In the genomic region with DNA sequence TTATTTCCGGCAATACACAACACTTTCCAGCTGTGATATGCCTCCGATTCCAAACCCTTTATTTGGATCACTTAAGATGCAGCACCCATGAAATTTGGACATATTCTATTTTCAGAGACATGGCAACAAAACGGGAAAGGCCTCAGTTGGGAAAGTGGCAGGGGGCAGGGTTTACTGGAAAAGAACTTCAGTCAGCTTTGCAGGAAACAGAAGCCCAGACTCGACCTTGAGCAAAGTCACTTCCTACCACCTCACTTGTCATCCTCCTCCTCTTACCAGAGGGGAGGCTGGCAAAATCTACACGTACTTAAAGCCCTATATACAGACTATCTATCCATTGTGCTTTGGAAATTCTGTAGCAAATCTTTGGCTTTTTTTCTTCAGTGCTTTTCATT, we compare ENCODE assay signal across 20 mouse cellular contexts.
A peak's percentile ranks its signal among the peaks of the same experiment; 100 is the strongest.
DNase-seq lines count a peak whose midpoint lies in the region; ATAC-seq and TF ChIP-seq lines count a peak whose summit lies in the region.
"Had no signal": no experiment of that assay in that cellular context is flagged by ENCODE, and none has a peak within 500 bp of the region (broad histone marks: within the 10 kb centered on the region; RNA-seq: fewer than 3 reads in every experiment).

No protein-coding gene starts in this region.

- DNase-seq in forebrain, postnatal 0 days, result no peak
- DNase-seq in ES-CJ7 (ENCODE audit: low read depth, low spot score), result peak; percentile 57
- peak; percentile 16 for DNase-seq in brain, adult 2 months (ENCODE audit: low read depth, low spot score)
- DNase-seq in heart, postnatal 10 days, result no peak
- DNase-seq in left cerebral cortex, adult 18-20 months (ENCODE audit: low spot score in 2 of 2), result no peak
- DNase-seq: adrenal gland, postnatal 14 days; cerebellum, adult 2 months; cerebellum, postnatal 10 days; gastrocnemius, adult 2 months; gastrocnemius, postnatal 25 days; heart, postnatal 36 days had no signal

- no peak for TF ChIP-seq CTCF in forebrain, postnatal 0 days (IDR thresholded peaks at IDR 0.05; ENCODE audit: low read depth)

- H3K36me3 ChIP-seq in forebrain, embryonic 13.5 days (ENCODE audit: poor library complexity, severe bottlenecking), result no peaks in the 10 kb centered on the region
- H3K36me3 ChIP-seq in forebrain, postnatal 0 days (ENCODE audit: insufficient read depth), result no peaks in the 10 kb centered on the region
- H3K36me3 ChIP-seq in neural tube, embryonic 15.5 days, result no peaks in the 10 kb centered on the region
- H3K36me3 ChIP-seq: embryonic facial prominence, embryonic 10.5 days; G1E; heart, embryonic 12.5 days; hindbrain, embryonic 15.5 days had no signal

- H3K9ac ChIP-seq in forebrain, embryonic 13.5 days, result no peak overlapping the region
- H3K9ac ChIP-seq in forebrain, postnatal 0 days, result no peak overlapping the region
- no peak overlapping the region for H3K9ac ChIP-seq in neural tube, embryonic 15.5 days (replicated peaks)
- H3K9ac ChIP-seq: heart, embryonic 12.5 days; hindbrain, embryonic 15.5 days had no signal

- no peaks in the 10 kb centered on the region for H3K27me3 ChIP-seq in forebrain, embryonic 13.5 days
- no peaks in the 10 kb centered on the region for H3K27me3 ChIP-seq in forebrain, postnatal 0 days (ENCODE audit: insufficient read depth, low read length)
- no peaks in the 10 kb centered on the region for H3K27me3 ChIP-seq in neural tube, embryonic 15.5 days (replicated peaks)
- H3K27me3 ChIP-seq: CH12.LX; heart, embryonic 12.5 days; hindbrain, embryonic 15.5 days had no signal

- peak; percentile 14; the same call in 1 of the 2 replicates for ATAC-seq in forebrain, embryonic 13.5 days
- ATAC-seq in forebrain, postnatal 0 days, result no peak
- ATAC-seq in neural tube, embryonic 15.5 days (ENCODE audit: low FRiP score), result no peak
- ATAC-seq: activated CD4-positive, CD25-positive, alpha-beta regulatory T cell, adult 4 months; intestine, embryonic 16.5 days had no signal

- H3K27ac ChIP-seq in forebrain, embryonic 13.5 days, result no peak overlapping the region
- no peak overlapping the region for H3K27ac ChIP-seq in forebrain, postnatal 0 days (ENCODE audit: low read depth, low read length)
- H3K27ac ChIP-seq in neural tube, embryonic 15.5 days (replicated peaks), result no peak overlapping the region
- H3K27ac ChIP-seq: embryonic facial prominence, embryonic 10.5 days; gastrocnemius, adult 2 months; hindbrain, embryonic 15.5 days had no signal

- intact Hi-C loops in heart, postnatal 10 days (cut with DNase I), result no loop called here

- no peak overlapping the region for H3K4me3 ChIP-seq in forebrain, embryonic 13.5 days
- no peak overlapping the region for H3K4me3 ChIP-seq in forebrain, postnatal 0 days (ENCODE audit: low read depth, low read length)
- no peak overlapping the region for H3K4me3 ChIP-seq in neural tube, embryonic 15.5 days (replicated peaks)
- H3K4me3 ChIP-seq: embryonic facial prominence, embryonic 10.5 days; gastrocnemius, adult 2 months; heart, embryonic 12.5 days; hindbrain, embryonic 15.5 days had no signal

- no peaks in the 10 kb centered on the region for H3K4me1 ChIP-seq in forebrain, embryonic 13.5 days
- no peaks in the 10 kb centered on the region for H3K4me1 ChIP-seq in forebrain, postnatal 0 days (ENCODE audit: insufficient read depth)
- H3K4me1 ChIP-seq in neural tube, embryonic 15.5 days, result no peaks in the 10 kb centered on the region
- H3K4me1 ChIP-seq: embryonic facial prominence, embryonic 10.5 days; heart, embryonic 12.5 days; hindbrain, embryonic 15.5 days had no signal

- H3K9me3 ChIP-seq in forebrain, embryonic 13.5 days (replicated peaks), result no peaks in the 10 kb centered on the region
- no peaks in the 10 kb centered on the region for H3K9me3 ChIP-seq in forebrain, postnatal 0 days (ENCODE audit: low read length)
- no peaks in the 10 kb centered on the region for H3K9me3 ChIP-seq in neural tube, embryonic 15.5 days (replicated peaks)
- H3K9me3 ChIP-seq: embryonic facial prominence, embryonic 10.5 days; G1E; heart, embryonic 12.5 days; hindbrain, embryonic 15.5 days had no signal

- H3K4me2 ChIP-seq in forebrain, embryonic 13.5 days, result no peak overlapping the region
- no peak overlapping the region for H3K4me2 ChIP-seq in forebrain, postnatal 0 days (ENCODE audit: low read depth)
- no peak overlapping the region for H3K4me2 ChIP-seq in neural tube, embryonic 15.5 days
- H3K4me2 ChIP-seq: heart, embryonic 12.5 days; hindbrain, embryonic 15.5 days had no signal

- 52% methylated on average over 5 of the region's 5 CpGs for WGBS in forebrain, embryonic 13.5 days
- WGBS in forebrain, postnatal 0 days, result 45% methylated on average over 5 of the region's 5 CpGs
- WGBS in neural tube, embryonic 15.5 days, result 63% methylated on average over 5 of the region's 5 CpGs

Comparison
In these comparisons a context has a peak if more than half of its experiments do, and no peak if none do; other contexts are left out.
1. DNase-seq: peak in ES-CJ7 (single experiment) and brain, adult 2 months (single experiment); none in forebrain, postnatal 0 days (single experiment), heart, postnatal 10 days (0 of 2) and left cerebral cortex, adult 18-20 months (0 of 2).